Mouse (Mus musculus) T-helper 17 cell (primary cell): ENCODE measurements at regions not wholly inside any gene's neighbourhood (a gene's known extent, or its start where the extent isn't known, plus 50 kb on each side); places are given as distances from the start of the nearest gene placed in this dataset.

Experiments used
- in situ Hi-C, 2 experiments: fragments of 300-600 bp; cut with MboI, MseI; formaldehyde crosslinking; loops; 1 replicate in 1 of 2; 2 replicates in 1 of 2; pipeline ENCODE4 v1.15.1; 2025; ENCODE audit warnings: high pct_unique_total_duplicates in 2 of 2

- in situ Hi-C loops, result no loop called here
Measured at GRCm38 (mm10) chr13:56021716-56022115, 114.4 kb downstream of the H2afy start.

GRCm38 (mm10) chr13:56014006-56014405, 122.2 kb downstream of the H2afy start:
- in situ Hi-C loops, result no loop called here

- in situ Hi-C loops, result no loop called here
Measured at GRCm38 (mm10) chr13:56010416-56010815, 125.7 kb downstream of the H2afy start.

- in situ Hi-C loops, result loop anchor here in 1 of 2 experiments (10.0 kb wide), 1 partner anchor 852 kb away; the partner anchor contains the start of gene Fgfr4
Measured at GRCm38 (mm10) chr13:56006827-56007226, 129.3 kb downstream of the H2afy start.

- in situ Hi-C loops, result loop anchor here in 1 of 2 experiments (10.0 kb wide), 1 partner anchor 851 kb away; the partner anchor contains the start of gene Fgfr4
Measured at GRCm38 (mm10) chr13:56005746-56006145, 130.4 kb downstream of the H2afy start.

GRCm38 (mm10) chr13:56003724-56004393, 132.3 kb downstream of the H2afy start:
- in situ Hi-C loops, result loop anchor here in 1 of 2 experiments (10.0 kb wide), 1 partner anchor 849 kb away; the partner anchor contains the start of gene Fgfr4

GRCm38 (mm10) chr13:55995255-55995654, 140.9 kb downstream of the H2afy start:
- in situ Hi-C loops, result no loop called here

- in situ Hi-C loops, result no loop called here
Measured at GRCm38 (mm10) chr13:55994460-55994859, 141.7 kb downstream of the H2afy start.

- in situ Hi-C loops, result no loop called here
Measured at GRCm38 (mm10) chr13:55992699-55993098, 143.5 kb downstream of the H2afy start.

GRCm38 (mm10) chr13:55991216-55991615, 144.9 kb downstream of the H2afy start:
- in situ Hi-C loops, result no loop called here

GRCm38 (mm10) chr13:55990186-55990585, 146.0 kb downstream of the H2afy start:
- in situ Hi-C loops, result no loop called here

GRCm38 (mm10) chr13:55989401-55989800, 146.8 kb downstream of the H2afy start:
- in situ Hi-C loops, result loop anchor here in 1 of 2 experiments (10.0 kb wide), 1 partner anchor 1145 kb away; no protein-coding TSS in a partner anchor

GRCm38 (mm10) chr13:55985396-55985795, 149.4 kb upstream of the Pitx1 start:
- in situ Hi-C loops, result loop anchor here in 1 of 2 experiments (10.0 kb wide), 1 partner anchor 1141 kb away; no protein-coding TSS in a partner anchor

- in situ Hi-C loops, result loop anchor here in 1 of 2 experiments (10.0 kb wide), 1 partner anchor 1140 kb away; no protein-coding TSS in a partner anchor
Measured at GRCm38 (mm10) chr13:55984772-55985171, 148.8 kb upstream of the Pitx1 start.

- in situ Hi-C loops, result loop anchor here in 1 of 2 experiments (10.0 kb wide), 1 partner anchor 1139 kb away; no protein-coding TSS in a partner anchor
Measured at GRCm38 (mm10) chr13:55983851-55984250, 147.9 kb upstream of the Pitx1 start.

- in situ Hi-C loops, result loop anchor here in 1 of 2 experiments (10.0 kb wide), 1 partner anchor 1136 kb away; no protein-coding TSS in a partner anchor
Measured at GRCm38 (mm10) chr13:55981041-55981440, 145.0 kb upstream of the Pitx1 start.

- in situ Hi-C loops, result no loop called here
Measured at GRCm38 (mm10) chr13:55977902-55978301, 141.9 kb upstream of the Pitx1 start.

- in situ Hi-C loops, result no loop called here
Measured at GRCm38 (mm10) chr13:55976911-55977381, 141.0 kb upstream of the Pitx1 start.

- in situ Hi-C loops, result no loop called here
Measured at GRCm38 (mm10) chr13:55974105-55974504, 138.1 kb upstream of the Pitx1 start.

GRCm38 (mm10) chr13:55970687-55971086, 134.7 kb upstream of the Pitx1 start:
- in situ Hi-C loops, result no loop called here

GRCm38 (mm10) chr13:55969473-55969872, 133.5 kb upstream of the Pitx1 start:
- in situ Hi-C loops, result no loop called here

GRCm38 (mm10) chr13:55967151-55967550, 131.2 kb upstream of the Pitx1 start:
- in situ Hi-C loops, result no loop called here
